Mouse (Mus musculus) natural killer cell, adult 2 months (primary cell): ENCODE measurements around the gene Plac9a.
"Not testable (repeated sequence)": the region's sequence is repeated elsewhere in the genome, so short reads cannot be mapped to it uniquely, and the experiment has no call there.

ENCODE experiments used
- DNase-seq, 2 experiments: peaks; one replicate each; pipeline ENCODE4 v3.0.0; 2022; ENCODE audit warnings: low spot score in 2 of 2

The Plac9a gene

GRCm38 (mm10) chr14:25903000-25903399 lies at the start of gene Plac9a:
Gene Plac9a (minus strand): TSS chr14:25903100.
- not testable (repeated sequence) for DNase-seq

- not testable (repeated sequence) for DNase-seq
Observed at GRCm38 (mm10) chr14:25938004-25938403, 35.1 kb upstream of the Plac9a start, which contains the start of gene Cphx1. Gene Cphx1 (plus strand): TSS chr14:25938304.

DNA sequence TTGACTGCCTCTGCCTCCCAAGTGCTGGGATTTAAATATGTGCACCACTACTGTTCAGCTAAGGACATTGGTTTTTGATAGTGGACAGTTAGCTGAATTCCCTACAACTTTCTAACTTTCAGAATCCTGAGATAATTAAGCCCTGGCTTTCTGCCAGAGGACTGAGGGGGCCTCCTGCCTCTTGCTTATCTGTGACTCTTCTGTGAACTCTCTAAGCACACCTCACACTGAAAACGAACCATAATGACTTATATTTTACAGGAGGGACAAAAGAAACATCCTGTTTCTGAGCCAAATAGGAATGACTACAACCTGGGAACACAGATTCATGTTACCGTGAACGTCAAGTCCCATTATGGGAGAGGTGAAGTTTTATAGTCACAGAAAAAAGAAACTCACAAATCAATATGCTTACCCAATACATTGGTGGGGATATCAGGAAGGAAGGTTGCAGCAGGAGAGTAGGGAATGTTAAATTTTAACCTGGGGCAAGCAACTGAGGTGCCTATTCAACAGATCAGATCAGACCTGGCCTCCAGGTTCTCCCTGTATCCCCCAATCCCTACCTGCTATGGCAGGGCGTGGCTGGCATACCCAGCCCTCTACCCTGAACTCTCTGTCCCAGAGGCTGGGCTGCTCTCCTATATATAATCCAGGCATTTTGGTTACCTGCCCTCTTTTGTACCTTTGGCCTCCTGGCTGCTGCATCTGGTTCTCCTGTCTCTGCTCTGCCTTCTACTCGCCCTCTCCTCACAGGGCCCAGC lies 34.1 kb upstream of the Plac9a start:
- DNase-seq = not testable (repeated sequence)

- DNase-seq = not testable (repeated sequence)
Observed at GRCm38 (mm10) chr14:25927562-25927881, 24.6 kb upstream of the Plac9a start, which contains the start of gene Tmem254a. Gene Tmem254a (minus strand): TSS chr14:25927672.

DNA sequence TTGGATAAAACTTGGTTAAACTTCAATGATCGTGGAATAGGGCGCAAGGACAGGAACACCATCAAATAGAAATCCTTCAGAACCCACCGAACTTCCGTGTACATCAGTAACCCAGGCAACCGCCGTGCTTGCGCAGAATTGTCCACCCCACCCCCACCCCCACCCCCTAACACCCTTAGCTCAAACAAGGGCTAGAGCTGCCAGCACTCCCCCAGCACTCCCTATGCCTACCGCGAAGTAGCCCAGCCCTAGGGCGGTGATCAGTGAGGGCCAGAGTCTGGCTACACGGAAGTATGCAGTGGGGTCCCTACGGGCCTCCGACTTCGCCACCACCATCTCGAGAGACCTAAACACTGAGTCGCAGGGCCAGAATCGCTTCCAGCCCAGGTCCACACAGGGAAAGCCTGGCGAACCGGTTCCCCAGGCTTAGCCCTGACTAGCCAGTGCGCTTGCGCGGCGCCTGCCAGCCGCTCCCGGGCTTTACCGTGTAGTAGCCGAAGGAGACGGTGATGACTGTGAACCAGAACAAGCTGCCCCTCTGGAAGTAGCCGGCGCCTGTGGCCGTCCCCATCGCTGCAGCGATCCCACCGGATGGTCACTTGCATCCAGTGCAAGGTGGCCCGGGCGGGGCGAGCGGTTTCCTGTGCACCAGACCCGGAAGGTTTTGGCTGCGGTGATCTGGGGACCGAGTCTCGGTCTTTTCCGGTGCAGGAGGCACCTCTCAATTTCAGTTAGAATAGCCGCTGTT lies 24.1 kb upstream of the Plac9a start:
- DNase-seq = not testable (repeated sequence)

DNA sequence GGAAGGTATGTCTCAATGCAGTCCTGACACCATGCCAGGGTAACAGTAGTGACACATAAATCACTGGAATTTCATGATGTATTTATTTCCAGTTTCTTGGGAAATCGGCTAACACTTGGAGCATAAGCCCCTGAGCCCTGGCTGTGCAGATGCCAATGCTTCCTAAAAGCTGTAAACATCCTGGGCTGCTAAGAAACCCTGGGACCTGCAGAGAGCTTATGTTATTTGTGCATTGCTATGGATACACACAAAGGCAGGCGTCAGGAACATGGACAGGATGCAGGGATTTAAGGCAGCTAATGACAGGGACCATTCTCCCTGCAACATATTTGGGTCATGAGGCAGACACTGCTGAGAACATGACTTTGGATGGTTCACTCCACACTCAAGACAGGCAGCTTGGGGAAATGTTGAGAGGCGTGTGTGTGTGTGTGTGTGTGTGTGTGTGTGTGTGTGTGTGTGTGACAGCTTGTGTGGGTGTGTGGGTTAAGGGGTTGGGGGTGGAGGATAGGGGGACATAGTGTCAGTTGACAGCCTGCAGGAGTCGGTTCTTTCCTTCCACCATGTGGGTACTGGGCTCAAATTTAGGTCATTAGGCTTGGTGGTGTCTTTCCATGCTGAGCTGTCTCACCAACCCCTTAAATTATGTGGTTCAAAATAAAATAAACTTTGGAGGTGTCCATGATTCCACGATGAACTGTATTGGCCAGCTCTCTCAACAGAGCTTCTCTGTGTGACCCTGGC lies 15.7 kb upstream of the Plac9a start:
- DNase-seq = not testable (repeated sequence)

- not testable (repeated sequence) for DNase-seq
Observed at GRCm38 (mm10) chr14:25908976-25909375, 6.1 kb upstream of the Plac9a start.

DNA sequence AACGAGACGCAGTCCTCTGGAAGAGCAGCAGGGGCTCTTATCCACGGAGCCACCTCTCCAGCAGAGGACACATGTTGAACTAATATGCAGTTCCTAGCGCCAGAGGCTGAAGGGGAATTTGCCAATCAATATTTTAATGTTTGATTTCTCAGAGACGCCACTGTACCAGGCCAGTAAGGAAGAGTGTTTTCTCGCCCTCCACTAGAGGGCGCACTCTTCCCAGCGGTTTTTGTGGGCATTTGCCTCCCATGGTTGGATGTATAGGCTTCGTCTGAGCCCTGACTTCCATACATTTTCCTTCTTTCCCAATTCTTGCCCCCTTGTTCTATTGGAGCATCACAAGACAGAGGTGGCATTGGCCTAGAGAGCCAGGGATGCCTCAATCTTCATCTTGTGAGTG lies 4.4 kb upstream of the Plac9a start:
- not testable (repeated sequence) for DNase-seq

GRCm38 (mm10) chr14:25905243-25905642 lies 2.3 kb upstream of the Plac9a start:
- not testable (repeated sequence) for DNase-seq

DNA sequence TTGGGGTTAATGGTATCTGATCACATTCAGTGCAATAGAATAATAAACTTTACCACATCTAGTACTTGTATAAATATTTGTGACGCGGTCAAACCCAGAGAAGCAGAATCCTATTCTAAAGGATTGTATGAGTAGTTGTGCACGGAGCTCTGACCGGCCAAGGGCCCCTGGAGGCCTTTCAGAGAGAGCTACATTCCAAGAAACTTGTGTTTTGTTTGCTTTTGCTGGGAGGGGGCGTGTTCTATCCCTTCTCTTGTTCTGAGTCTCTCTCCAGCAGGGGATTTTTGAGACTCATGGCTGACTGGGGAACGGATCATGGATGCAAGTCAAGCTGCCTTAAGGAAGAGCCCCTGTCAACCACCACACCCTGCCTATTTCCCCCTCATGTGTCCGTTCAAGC lies 7.2 kb downstream of the Plac9a start:
- DNase-seq = not testable (repeated sequence)

GRCm38 (mm10) chr14:25894566-25894965 lies 8.3 kb downstream of the Plac9a start:
- not testable (repeated sequence) for DNase-seq

DNA sequence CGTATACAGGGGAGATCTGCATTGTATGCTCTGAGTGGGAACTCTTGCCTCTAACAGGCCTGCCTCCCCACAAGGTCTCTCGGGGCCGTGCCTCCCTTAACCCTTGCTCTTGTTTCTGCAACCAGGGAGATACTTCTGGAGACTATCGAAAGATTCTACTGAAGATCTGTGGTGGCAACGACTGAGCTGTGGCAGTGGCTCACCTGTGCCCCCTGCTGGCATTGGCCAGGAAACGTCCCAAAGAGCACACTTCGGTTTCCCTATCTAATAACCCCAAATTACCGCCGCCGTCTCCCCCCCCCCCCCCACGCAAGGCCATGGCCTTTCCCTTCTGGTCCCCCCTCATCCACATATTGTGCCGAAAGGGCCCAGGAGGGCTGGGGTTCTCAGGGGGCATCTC lies 17.0 kb downstream of the Plac9a start:
- DNase-seq = not testable (repeated sequence)

DNA sequence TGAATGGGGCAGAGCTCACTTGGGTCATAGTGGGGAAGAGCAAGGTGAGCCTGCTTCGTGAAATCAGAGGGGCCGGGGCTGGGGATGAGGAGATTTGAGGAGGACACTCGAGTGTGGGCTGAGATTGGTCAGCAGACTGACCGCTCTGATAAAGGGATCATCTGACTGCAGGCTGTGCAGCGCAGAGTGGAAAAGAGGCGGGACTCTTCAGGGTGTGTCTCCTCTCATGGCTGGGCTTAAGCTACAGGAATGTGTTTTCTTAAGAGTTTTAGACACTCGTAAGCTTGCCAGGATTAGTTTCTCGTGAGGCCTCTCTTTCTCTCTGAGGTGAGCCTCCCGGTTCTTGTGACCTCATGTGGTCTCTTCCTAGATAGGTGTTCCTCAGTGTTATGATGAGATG lies 21.1 kb downstream of the Plac9a start:
- not testable (repeated sequence) for DNase-seq

GRCm38 (mm10) chr14:25876640-25877039 lies 26.3 kb downstream of the Plac9a start:
- not testable (repeated sequence) for DNase-seq

DNA sequence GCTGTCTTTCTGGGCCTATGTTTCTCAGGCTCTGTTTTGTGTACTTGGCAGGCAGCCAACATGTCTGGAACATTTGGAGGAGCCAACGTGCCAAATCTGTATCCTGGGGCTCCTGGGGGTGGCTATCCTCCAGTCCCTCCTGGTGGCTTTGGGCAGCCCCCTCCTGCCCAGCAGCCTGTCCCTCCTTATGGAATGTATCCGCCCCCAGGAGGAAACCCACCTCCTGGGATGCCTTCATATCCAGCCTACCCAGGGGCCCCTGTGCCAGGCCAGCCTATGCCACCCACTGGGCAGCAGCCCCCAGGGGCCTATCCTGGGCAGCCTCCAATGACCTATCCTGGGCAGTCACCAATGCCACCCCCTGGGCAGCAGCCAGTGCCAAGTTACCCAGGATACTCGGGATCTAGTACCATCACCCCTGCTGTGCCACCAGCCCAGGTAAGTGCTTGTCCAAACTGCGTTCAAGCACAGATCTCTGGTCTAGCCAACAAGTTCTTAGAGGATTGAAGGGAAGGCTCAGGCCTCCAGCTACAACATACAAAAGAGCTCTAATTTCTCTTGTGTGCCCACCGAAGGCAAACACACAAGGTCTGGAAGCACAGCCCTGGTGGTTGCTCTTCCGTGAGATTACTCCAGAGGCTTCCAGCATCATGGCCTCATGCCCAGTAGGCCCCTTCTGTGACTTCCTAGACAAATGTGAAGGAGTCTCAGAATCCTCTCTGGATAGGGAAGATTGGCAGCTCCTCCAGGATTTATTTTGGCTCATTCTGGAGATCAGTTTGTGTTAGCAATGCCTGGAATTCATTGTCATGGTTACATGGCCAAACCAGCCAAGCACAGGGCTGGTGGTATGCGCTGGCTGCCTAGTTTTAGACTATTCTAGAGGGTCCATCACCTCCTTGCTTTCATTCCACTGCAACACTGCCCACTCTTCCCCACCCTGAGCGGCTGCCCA lies 30.2 kb downstream of the Plac9a start:
- DNase-seq = no peak

DNA sequence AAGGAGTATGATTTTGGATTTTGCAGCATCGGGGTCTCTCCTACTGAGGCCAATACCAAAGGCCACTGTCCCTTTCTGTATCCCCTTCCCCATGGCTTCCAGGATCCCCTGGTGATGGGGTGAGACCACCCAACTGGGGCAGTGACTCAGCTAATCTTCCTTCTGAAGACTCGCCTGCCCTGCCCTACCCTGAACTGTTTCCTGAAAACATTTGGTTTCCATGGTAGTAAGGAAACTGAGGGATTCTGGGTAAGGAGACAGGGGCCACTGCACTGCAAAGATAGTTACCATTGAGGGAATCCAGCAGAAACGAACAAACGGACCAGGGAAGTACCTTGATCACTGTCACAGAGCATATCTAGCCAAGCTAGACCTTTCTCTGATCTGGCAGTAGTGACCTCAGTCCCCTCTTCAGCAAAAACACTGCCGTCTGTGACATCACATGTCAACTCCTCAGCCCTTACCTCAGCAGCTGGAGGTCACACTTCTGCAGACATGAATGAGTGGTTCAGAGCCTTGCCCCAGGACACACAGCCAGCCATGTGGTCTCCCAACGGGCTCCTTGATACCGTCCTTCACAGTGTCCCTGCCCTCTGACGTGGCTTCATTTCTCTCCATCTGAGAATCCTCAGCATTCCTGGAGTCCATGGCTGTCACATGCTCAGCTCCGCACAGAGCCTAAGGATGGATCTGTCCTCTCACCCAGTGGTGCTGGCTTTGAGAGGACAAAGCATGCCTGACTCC lies 33.6 kb downstream of the Plac9a start:
- DNase-seq = no peak

DNA sequence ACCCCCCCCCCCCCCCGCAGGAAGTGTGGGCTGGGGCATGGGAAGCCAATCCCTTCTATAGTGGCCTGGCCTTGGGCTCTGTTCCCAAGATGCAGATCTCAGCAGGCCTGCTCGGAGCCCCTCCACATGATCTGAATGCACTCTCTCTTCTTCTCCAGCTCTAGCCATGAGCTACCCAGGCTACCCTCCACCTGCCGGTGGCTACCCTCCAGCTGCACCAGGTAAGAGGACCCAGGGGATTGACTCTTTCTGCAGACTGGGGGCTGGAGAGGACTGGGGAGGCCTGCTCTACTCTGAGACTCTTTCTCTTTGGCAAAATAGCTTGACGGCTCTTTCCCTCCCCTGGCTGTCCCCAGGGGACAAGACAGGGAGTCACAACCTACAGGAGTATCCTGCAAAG lies 34.2 kb downstream of the Plac9a start:
- DNase-seq = no peak

- DNase-seq = no peak
Observed at GRCm38 (mm10) chr14:25867834-25868233, 35.1 kb downstream of the Plac9a start.

DNA sequence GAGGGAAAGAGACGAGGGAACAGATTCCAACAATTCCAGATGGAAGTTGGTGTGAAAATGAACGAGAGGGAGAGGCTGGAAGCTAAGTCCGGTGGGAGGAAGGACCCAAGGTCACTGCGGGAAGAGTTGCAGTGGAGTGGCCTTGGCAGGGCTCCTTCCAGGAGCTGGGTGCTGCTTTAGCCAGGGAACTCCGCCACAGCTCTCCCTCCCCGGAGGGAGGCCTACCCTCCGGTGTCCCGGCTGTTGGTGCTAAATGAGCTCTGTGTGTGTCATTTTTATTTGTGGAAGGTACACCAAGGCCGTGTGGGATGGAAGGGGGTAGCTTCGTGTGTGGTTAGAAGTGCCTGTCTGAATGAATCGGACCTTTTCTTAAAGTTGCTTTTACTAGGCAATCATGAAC lies 36.1 kb downstream of the Plac9a start:
- no peak for DNase-seq

- no peak for DNase-seq
Observed at GRCm38 (mm10) chr14:25866384-25866783, 36.5 kb downstream of the Plac9a start.
